Mouse (Mus musculus) adrenal gland, adult 18-20 months (tissue): ENCODE measurements around the gene Stk39. TPM values are rescaled to one million over a fixed set of nuclear protein-coding genes. Genes with fewer than 3 reads are reported as not detected.

Source experiments
- DNase-seq, 2 experiments: peaks; one replicate each; pipeline ENCODE4 v3.0.0; 2021 to 2022; ENCODE audit warnings: low spot score in 2 of 2
- total RNA-seq, 2 experiments: library from RNA; stranded (reverse); gene quantifications; 1 replicate in 1 of 2; 2 replicates in 1 of 2; pipeline ENCODE4 v1.2.3; 2021

The Stk39 gene
- total RNA-seq, 2 experiments from 2014 or later = 48.1 to 55.6 TPM

DNA sequence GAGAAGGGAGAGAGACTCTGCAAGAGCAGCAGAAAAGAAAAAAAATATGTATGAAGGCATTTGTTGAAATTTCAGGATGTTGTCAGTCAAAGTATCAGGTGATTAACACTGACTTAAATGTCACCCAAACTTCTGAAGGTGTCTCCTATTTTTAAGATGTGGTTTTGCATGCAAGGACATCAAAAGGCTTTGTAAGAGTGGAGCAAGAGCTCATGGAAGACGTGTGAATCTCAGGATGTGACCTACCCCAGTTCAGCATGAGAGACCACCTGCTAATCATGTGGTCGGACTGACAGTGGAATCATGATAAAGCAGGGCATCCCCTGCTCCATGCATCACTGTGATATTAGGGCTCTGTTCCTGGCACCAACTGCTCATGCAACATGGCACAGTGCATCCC is 175.3 kb downstream of the Stk39 start:
- no peak for DNase-seq

DNA sequence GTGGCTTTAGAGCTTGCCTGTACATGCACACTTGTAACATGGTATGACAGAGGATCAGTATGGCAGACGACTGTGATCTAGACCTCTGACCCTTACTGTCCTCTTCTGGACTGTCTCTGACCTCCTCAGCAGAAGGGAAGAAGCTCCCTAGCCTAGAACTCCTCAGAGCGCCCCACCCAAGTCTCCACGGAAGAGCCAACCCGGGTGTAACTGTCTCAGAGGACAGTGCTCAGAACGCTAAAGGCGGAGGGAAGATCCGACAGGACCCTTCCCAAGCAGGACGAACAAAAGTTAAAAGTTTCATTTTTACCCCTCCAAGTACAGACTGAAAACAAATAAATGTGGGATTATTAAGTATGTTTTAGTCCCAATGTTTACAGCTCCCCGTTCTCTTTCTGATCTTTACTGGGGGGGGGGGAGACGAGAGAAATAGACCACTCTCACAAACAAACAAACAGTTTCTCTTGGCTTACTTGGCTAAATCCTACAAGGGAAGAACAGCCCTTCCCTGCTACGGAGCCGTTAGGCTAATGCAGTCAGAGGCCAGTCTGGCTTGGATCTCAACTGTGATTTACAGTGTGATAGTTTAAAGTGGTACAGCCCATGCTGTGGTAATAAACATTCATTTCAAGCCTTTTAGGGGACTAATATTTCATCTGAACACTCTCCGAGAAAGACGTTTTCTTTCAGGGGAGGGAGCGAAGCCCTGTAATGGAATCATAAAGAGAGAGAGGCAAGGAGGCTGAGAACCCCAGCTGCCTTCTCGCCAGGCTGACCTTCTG is 179.3 kb downstream of the Stk39 start:
- no peak for DNase-seq

DNA sequence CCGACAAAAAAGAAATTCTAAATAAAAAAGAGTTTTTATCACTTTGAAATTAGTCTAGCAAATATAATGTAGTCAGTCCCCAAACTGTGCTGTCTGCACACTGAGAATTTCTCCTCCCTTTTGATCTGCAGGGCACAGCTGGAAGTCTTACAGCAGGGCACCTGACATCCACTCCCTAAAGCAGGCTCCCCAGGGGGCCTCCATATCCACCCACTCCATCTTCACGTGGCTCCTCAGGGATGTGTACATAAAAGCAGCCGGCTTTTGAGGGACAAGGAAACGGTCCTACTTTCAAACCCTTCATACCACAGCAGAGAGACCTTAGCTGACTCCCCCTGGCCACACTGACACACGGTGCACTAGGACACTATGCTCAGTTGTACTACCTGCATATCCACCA is 180.2 kb downstream of the Stk39 start:
- no peak for DNase-seq

DNA sequence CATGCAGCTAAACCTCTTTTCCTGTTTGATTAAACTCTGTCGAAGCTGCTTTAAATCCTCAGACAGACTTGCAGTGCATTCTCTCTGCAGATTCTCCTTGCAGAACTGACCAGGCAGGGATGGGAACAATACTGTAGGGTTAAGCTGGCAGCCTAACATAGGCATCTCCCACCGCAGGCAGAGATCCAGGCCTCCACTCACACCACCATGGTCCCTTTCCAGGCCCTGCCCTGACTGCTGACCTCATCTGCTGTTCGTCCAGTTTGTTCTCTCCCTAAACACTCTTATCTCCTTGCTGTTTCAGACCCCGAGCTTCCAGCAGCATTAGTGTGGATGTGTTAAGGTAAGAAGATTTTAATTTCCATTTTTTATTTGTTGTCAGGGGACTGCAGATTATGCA is 182.1 kb downstream of the Stk39 start:
- DNase-seq = no peak

DNA sequence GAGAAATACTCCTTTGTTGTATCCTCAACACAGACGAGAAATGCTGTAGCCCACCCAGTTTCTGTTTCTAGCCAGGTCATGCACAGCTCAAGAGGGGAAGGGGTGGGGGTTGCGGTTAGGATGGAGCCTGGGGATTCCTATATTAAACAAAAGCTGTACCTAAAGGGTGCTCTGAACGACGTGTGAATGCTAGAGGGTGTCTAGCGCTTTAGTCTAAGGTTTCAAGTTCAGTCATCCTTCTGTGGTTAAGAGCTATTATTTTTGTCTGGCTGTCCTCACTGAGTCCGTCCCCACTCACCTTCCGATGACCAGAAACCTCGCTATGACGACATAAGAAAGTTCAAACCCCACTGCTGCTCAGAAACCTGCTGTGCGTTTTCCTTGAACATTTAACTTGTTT is 182.9 kb downstream of the Stk39 start:
- no peak for DNase-seq

DNA sequence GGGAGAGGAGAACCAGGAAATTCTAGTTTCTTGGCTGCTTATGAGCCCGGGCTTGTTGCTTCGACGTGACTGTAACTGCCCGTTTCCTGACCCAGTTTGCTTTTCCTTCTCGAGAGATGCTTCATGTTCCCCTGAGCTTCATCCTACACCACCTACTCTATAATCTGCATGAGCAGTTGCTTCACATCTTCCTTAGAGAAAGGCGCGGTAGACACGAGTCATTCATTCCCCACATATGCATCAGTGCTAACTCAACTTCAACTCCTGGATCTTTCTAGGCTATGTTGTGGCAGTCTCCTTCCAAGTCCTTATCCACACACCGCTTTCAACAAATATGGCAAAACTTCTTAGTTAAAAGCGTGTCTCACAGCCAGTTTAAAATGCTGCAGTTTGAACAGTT is 184.0 kb downstream of the Stk39 start:
- no peak for DNase-seq

DNA sequence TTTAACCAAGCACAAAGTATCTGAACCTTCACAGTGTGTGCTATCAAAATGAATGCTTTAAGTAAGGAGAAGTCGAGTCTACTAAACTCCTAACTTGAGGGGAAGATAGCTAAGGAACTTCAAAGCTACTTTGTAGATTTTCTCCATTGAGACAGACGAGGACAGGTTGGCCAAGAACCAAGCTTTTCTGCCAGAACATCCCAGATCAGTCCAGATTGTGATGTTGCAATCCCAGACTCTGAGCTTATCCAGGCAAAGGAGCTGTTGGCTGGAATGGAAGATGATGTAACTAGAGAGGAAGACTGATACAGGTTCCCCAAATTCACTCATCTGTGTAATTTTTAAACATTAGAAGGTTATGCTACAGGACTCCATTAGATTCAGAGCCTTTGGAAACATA is 187.7 kb downstream of the Stk39 start:
- no peak for DNase-seq

DNA sequence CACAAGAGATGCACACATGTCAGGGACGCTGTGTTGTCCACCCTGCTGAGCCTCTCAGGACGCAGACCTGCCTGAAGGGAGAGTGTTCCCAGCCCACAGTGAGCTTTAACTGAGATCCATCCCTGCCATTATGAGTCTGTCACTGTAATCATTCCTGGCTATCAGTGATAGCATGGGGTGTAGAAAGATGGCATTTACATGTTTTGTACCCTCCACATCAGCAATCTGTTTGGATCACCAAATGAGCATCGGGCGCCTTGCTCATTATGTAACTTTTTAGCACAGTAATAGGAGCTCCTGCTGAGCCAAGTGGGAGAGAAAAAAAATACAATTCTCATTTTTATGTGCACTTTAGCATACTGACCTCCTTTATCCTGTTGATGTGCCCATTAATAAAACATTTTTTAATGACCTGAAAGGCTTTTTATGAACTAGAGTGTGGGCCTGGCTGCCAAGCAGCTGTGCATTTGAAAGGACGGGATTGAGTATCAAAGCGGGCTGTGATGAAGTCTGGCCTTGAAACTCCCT is 189.0 kb downstream of the Stk39 start:
- no peak for DNase-seq

DNA sequence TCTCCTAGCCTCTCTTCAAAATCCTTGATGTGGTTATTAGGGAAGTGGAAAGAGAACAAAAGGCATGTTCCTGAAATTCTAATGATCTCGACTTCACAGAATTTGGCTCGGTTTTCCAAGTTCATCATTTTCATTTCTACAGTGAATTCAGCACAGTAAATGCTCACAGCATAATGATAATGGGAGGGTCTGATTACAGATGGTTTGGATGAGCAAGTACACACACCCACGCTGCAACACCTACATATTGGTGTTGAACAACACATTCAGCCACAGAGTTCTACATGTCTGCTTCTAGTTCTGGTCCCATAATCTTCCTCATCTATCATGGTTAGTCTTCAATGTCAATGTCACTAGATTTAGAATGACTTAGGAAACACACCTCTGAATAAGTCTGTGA is 190.5 kb downstream of the Stk39 start:
- no peak for DNase-seq

DNA sequence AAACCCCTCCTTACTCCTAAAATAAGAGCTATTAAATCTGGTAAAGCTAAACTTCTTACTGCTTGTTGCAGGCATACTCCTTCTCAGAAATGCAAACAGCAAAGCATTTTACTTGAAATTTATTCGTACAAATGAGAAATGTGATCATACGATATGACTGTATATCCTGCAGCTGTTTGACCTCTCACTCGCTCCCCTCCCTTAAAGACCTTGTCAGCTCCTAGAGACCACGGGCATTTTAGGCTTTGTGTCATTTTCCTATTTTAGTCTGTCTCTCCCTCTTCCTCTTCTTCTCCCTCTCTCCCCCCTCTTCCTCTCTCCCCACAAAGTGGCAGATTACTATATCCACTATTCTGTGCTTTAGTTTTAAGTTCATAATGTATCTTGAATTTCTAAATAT is 200.8 kb downstream of the Stk39 start:
- no peak for DNase-seq

DNA sequence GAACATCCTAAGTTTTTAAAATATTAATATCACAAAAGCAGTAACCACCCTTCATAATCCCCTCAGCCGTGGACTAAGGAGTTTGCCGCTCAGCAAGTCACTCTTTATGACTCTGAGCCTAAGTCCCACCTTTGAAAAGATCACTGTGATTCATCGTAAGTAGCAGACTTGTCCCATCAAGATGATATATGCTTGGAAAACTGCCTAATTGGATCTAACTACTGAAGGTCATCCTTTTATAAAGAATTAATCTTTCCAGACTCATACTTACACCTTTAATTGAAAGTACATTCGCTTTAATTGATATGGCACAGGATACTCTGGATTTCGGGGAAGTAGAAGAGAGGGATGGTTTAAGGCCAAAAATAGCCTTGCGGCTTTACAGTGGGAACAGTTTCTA is 201.2 kb downstream of the Stk39 start:
- DNase-seq = no peak

DNA sequence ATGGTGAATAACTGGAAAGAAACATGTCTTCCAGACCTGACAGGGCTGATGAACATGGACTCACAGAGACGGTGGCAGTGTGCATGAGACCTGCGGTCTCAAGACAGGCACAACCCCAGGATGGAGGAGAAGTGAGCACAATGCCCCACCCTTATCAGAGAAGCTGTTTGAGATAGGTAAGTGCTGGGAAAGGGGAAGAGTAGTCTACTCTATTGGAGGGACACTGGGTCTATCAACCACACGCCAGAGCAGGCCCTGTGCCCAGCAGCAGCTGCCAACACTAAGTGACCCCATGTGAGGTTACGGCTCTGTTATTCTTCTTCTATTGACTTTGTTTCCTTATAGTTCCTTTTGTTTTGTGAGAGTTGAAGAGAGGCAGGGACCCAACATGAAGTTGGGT is 202.4 kb downstream of the Stk39 start:
- no peak for DNase-seq

DNA sequence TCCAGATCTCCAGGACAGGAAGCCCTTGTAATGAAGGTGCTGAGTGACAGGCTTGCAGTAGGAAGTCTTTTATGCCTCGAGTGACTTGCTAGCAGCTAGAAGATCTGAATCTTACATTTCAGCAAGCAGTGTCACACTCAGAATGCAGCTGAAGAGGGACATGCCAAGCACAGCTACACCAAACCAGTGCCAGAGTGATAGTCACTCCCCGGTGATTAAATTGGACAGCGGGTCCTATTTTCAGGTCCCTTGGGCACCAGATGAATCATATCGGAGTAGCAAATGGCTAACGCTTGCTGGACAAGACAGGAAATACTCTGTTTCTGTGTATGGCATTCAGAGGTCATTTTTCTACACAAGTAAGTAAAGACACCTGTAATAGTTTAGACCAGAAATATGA is 207.2 kb downstream of the Stk39 start:
- no peak for DNase-seq

DNA sequence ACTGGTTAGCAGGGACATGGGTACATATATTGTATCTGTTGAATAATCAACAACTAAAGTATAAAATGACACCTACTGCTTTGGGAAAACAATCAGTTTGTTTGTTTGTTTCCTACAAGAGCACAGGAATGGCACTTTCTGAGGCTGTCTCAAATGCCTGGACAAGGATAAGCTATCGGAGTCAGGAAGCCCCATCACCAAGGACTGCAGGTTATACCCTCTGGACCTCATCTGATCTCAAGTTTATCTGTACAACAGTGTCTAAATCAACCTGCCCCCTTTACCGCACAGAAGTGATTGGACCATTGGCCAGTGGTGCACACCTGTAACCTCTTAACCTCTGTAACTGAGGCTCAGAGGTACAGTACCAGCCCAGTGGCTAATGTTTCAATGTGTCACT is 211.2 kb downstream of the Stk39 start:
- no peak for DNase-seq

DNA sequence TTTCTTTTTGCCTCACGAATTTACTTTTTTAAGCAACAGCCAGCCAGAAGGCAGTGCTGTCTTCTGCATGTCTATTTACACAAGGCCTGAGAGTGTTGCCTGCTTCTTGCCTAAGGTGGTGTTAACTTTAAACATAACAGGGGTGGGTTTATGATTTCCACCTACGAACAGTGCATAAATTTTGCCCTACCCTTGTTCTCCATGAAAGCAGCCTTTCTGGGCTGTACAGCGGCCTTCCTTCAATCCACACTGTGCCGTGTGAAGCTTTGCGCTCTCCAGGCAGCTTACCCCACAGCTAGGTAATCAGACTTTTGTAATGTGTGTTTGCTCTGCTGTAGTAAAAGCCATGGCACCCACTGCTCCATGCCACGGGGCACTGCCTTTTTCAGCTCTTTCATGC is 214.5 kb downstream of the Stk39 start:
- DNase-seq = no peak

DNA sequence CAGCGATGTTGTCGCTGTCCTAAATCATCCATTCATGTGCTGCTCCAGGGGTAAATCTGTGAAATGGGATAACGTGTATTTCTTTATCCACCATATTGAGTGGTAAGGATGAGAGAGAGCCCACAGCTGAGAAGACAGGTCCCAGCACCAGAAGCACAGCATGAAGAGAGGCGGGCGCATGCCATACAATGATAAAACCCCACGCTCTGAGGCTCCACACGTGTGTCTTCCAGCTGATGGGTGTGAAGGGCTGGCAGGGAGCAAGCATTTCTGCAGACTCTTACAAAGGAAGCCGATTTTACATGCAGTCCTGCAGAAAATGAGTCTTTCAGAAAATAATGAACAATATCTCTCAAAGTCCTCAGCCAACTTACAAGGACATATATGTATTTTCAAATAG is 215.6 kb downstream of the Stk39 start:
- DNase-seq = no peak

DNA sequence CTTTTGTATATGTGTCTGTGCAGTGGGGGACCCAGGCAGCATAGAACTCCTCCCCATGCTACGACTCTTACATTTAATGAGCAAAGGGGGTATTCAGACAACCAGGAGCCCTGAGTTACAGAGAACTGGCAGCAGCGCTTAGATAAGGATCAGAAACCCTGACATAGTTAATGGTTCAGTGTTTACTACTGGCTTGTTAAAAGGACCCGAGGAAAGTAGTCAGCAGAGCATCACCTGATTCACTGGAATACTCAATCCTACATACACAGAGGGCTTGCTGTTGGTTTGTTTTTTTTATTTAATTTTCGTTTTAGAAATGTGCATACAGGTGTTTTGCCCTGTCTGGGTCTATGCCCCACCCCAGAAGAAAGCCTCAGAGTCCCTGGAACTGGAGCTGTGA is 217.3 kb downstream of the Stk39 start:
- DNase-seq = no peak

DNA sequence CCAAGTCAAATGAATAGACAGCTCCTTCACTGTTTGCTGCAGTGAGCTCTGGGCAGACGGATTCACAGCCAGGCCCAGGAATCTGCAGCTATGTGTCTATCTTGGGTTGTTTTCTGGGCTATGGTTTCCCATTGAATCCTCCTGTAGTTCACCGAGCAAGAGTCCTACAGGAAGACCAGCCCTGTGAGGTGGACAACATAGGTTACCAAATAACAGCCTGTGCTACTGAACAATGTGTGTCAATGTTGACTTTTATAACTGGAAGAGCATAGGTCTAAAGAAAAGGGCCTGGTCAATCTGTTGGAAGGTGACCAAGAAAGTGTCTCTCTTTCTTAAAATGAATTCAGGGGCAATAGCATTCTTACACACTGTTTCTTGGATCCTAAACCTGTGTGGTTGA is 218.8 kb downstream of the Stk39 start:
- no peak for DNase-seq

DNA sequence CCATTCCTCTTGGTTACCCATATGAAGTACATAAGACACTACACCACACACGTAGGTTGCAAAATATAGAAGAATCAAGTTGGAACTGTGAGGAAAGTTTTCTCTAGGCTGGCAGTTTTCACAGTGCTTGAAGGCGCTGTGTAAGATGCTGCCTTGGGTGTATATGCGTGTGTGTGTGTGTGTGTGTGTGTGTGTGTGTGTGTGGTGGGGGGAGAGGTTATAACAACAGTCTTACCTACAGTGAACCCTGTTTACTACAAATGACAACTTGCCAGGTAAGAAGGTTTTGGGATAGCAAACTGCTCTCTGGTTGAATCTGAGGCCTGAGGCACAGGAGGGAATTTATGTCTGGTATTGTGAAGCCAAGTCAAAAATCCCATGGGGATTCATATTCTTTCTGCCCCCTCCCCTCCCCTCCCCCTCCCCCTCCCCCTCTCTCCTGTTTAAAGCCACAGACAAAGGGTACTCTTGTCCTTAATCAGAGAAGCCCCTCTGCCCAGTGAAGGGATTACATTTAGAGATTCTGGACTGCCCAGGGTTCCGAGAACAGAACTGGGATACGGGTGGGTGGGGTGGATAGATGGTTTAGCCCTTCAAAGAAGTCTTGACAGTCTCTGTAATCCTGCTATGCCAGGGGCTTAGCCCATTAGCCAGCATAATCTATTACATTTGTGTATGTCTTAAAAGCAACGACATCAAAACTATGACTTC is 219.9 kb downstream of the Stk39 start:
- no peak for DNase-seq

DNA sequence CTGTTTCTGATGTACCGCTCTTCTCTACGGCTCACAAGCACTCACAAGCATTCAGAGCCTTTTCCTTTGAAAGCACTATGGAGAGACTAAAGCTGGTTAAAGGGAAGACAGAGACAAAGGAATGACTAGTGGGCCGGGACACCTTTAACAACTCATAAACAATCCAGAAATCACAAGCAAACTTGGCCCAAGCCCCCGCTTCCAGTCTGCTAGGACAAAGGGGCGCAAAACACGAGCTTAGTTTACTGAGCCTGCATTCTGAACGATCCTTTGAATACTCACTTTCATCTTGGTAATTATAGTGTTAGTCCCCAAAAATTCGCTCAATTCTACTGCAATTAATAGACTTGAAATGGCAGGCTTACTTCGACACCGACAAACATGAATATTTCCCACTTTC is 221.2 kb downstream of the Stk39 start:
- DNase-seq = no peak

DNA sequence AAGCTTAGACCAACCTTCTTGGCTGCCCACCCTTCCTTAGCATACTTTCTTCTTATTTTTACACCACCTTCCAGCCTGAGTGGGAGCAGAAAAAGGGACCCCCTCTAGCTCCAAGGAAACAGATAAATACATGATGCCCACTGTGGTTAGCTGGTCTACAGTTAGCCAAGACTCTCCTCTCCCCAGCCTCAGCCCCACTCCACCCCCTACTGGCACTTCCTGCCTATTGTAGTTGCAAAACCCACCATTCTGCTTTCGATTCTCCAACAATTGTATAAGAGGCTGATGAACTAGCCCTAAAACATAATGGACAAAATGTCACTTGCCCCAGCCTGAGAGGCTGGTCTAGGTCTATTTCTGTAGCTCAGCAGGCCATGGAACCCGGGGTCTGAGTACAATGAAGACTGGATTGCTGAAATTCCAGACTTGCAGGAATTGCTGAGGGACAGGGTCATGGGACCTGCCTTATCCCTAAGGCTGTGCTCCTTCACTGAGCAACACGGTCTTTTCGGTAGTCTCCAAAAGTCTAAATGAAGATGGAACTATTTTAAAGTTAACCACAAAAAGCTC is 222.1 kb downstream of the Stk39 start:
- DNase-seq = no peak

DNA sequence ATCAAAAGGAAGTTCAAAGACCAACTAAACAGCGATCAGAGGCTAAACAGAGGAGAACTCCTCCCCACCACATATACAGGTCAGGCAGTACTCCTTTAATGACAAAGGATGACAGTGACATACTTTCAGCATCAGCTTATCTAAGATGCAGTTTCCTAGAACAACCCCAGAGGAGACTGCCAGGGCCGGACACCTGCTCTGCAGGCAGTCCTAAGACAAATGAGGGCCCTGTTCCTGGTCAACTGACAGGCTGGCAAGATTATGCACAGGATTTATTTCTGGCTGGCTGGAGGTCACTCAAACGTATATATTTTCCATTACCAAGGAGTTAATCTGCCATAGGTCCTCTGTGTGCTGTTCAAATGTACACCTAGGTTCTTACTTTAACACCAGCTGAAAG is 225.8 kb downstream of the Stk39 start:
- DNase-seq = no peak
